Mouse (Mus musculus): ENCODE data around the gene Tspan18. TPM values are rescaled to one million over a fixed set of nuclear protein-coding genes. Genes with fewer than 3 reads are reported as not detected.
A peak's percentile ranks its signal among the peaks of the same experiment; 100 is the strongest.

Tspan18 gene
- polyA plus RNA-seq, 1 experiment from 2014 or later, result 44.8 TPM

GRCm38 (mm10) chr2:93220447-93220846 lies 113.9 kb downstream of the Tspan18 start:
- Histone ChIP-seq H3K4me3 (replicated peaks) (no peak overlapping the region), H3K27ac (no peak overlapping the region), H3K4me1 (peaks cover 35% of the 10 kb centered on the region), H3K27me3 (no peaks in the 10 kb centered on the region), H3K9me3 (replicated peaks) (no peaks in the 10 kb centered on the region), H3K9ac (no peak overlapping the region), H3K4me2 (no peak overlapping the region), H3K36me3 (peaks cover 43% of the 10 kb centered on the region)
- WGBS, result 67% methylated on average over 5 of the region's 5 CpGs
- no peak for ATAC-seq (replicated peaks; ENCODE audit: low FRiP score)

GRCm38 (mm10) chr2:93219576-93219975 lies 114.7 kb downstream of the Tspan18 start:
- no peak overlapping the region for H3K9ac ChIP-seq
- 92% methylated on average over 3 of the region's 3 CpGs for WGBS
- H3K9me3 ChIP-seq (replicated peaks), result no peaks in the 10 kb centered on the region
- peaks cover 43% of the 10 kb centered on the region for H3K36me3 ChIP-seq
- no peak for ATAC-seq (replicated peaks; ENCODE audit: low FRiP score)
- no peak overlapping the region for H3K4me2 ChIP-seq
- H3K27ac ChIP-seq, result no peak overlapping the region
- no peak overlapping the region for H3K4me3 ChIP-seq (replicated peaks)
- H3K27me3 ChIP-seq, result no peaks in the 10 kb centered on the region
- peaks cover 38% of the 10 kb centered on the region for H3K4me1 ChIP-seq

- WGBS, result 76% methylated on average over 7 of the region's 7 CpGs
- Histone ChIP-seq H3K36me3 (peaks cover 43% of the 10 kb centered on the region), H3K4me1 (peaks cover 44% of the 10 kb centered on the region), H3K9me3 (replicated peaks) (no peaks in the 10 kb centered on the region), H3K9ac (no peak overlapping the region), H3K4me3 (replicated peaks) (no peak overlapping the region), H3K27me3 (no peaks in the 10 kb centered on the region), H3K27ac (peak overlapping the region; percentile 81; the same call in 1 of the 2 replicates), H3K4me2 (no peak overlapping the region)
- ATAC-seq (replicated peaks; ENCODE audit: low FRiP score), result no peak
Measured at GRCm38 (mm10) chr2:93218353-93218990, 115.8 kb downstream of the Tspan18 start.

- peak; percentile 80 for ATAC-seq (replicated peaks; ENCODE audit: low FRiP score)
- Histone ChIP-seq H3K27me3 (no peaks in the 10 kb centered on the region), H3K27ac (peak overlapping the region; percentile 81), H3K4me3 (replicated peaks) (no peak overlapping the region), H3K36me3 (peaks cover 38% of the 10 kb centered on the region), H3K4me1 (peaks cover 39% of the 10 kb centered on the region), H3K9me3 (replicated peaks) (no peaks in the 10 kb centered on the region), H3K4me2 (no peak overlapping the region), H3K9ac (no peak overlapping the region)
- WGBS, result 12% methylated on average over 7 of the region's 7 CpGs
Measured at GRCm38 (mm10) chr2:93217015-93217414, 117.3 kb downstream of the Tspan18 start.

GRCm38 (mm10) chr2:93215790-93216189 lies 118.5 kb downstream of the Tspan18 start:
- H3K4me1 ChIP-seq, result peaks cover 39% of the 10 kb centered on the region
- no peaks in the 10 kb centered on the region for H3K9me3 ChIP-seq (replicated peaks)
- no peak overlapping the region for H3K4me3 ChIP-seq (replicated peaks)
- H3K36me3 ChIP-seq, result peaks cover 39% of the 10 kb centered on the region
- ATAC-seq (replicated peaks; ENCODE audit: low FRiP score), result no peak
- no peak overlapping the region for H3K9ac ChIP-seq
- 66% methylated on average over 10 of the region's 10 CpGs for WGBS
- no peaks in the 10 kb centered on the region for H3K27me3 ChIP-seq
- H3K27ac ChIP-seq, result 0 out of 2 replicates have a peak overlapping the region, but pooled peaks have one; percentile 3
- H3K4me2 ChIP-seq, result no peak overlapping the region

GRCm38 (mm10) chr2:93214192-93214591 lies 120.1 kb downstream of the Tspan18 start:
- H3K36me3 ChIP-seq, result peaks cover 38% of the 10 kb centered on the region
- H3K4me3 ChIP-seq (replicated peaks), result no peak overlapping the region
- H3K27me3 ChIP-seq, result no peaks in the 10 kb centered on the region
- H3K4me1 ChIP-seq, result peaks cover 39% of the 10 kb centered on the region
- no peak overlapping the region for H3K4me2 ChIP-seq
- H3K9me3 ChIP-seq (replicated peaks), result no peaks in the 10 kb centered on the region
- no peak for ATAC-seq (replicated peaks; ENCODE audit: low FRiP score)
- H3K27ac ChIP-seq, result no peak overlapping the region
- no peak overlapping the region for H3K9ac ChIP-seq
- WGBS, result 86% methylated on average over 1 of the region's 1 CpGs

GRCm38 (mm10) chr2:93212865-93213264 lies 121.4 kb downstream of the Tspan18 start:
- Histone ChIP-seq H3K4me1 (peaks cover 26% of the 10 kb centered on the region), H3K27ac (no peak overlapping the region), H3K27me3 (no peaks in the 10 kb centered on the region), H3K4me3 (replicated peaks) (no peak overlapping the region), H3K9me3 (replicated peaks) (no peaks in the 10 kb centered on the region), H3K36me3 (peaks cover 49% of the 10 kb centered on the region), H3K4me2 (no peak overlapping the region), H3K9ac (no peak overlapping the region)
- ATAC-seq (replicated peaks; ENCODE audit: low FRiP score), result no peak
- 98% methylated on average over 2 of the region's 2 CpGs for WGBS

- peaks cover 54% of the 10 kb centered on the region for H3K36me3 ChIP-seq
- 82% methylated on average over 2 of the region's 2 CpGs for WGBS
- no peak for ATAC-seq (replicated peaks; ENCODE audit: low FRiP score)
Measured at GRCm38 (mm10) chr2:93212386-93212785, 121.9 kb downstream of the Tspan18 start.

GRCm38 (mm10) chr2:93206126-93206525 lies 128.2 kb downstream of the Tspan18 start:
- Histone ChIP-seq H3K27ac (no peak overlapping the region), H3K4me2 (no peak overlapping the region), H3K9me3 (replicated peaks) (no peaks in the 10 kb centered on the region), H3K4me3 (replicated peaks) (no peak overlapping the region), H3K4me1 (peaks cover 5% of the 10 kb centered on the region), H3K9ac (no peak overlapping the region), H3K36me3 (peaks cover 76% of the 10 kb centered on the region), H3K27me3 (no peaks in the 10 kb centered on the region)
- WGBS, result 92% methylated on average over 1 of the region's 1 CpGs
- ATAC-seq (replicated peaks; ENCODE audit: low FRiP score), result no peak

More at GRCm38 (mm10) chr2:93212386-93212785, 121.9 kb downstream of the Tspan18 start:
- no peaks in the 10 kb centered on the region for H3K9me3 ChIP-seq (replicated peaks)
- no peaks in the 10 kb centered on the region for H3K27me3 ChIP-seq
- H3K4me2 ChIP-seq, result no peak overlapping the region
- no peak overlapping the region for H3K27ac ChIP-seq
- H3K4me3 ChIP-seq (replicated peaks), result no peak overlapping the region
- H3K4me1 ChIP-seq, result peaks cover 21% of the 10 kb centered on the region
- H3K9ac ChIP-seq, result no peak overlapping the region

GRCm38 (mm10) chr2:93204571-93204970 lies 129.7 kb downstream of the Tspan18 start:
- Histone ChIP-seq H3K27ac (no peak overlapping the region), H3K36me3 (peaks cover 67% of the 10 kb centered on the region), H3K27me3 (no peaks in the 10 kb centered on the region), H3K4me1 (peaks cover 19% of the 10 kb centered on the region), H3K9me3 (replicated peaks) (no peaks in the 10 kb centered on the region), H3K9ac (no peak overlapping the region), H3K4me3 (replicated peaks) (no peak overlapping the region), H3K4me2 (no peak overlapping the region)
- 80% methylated on average over 6 of the region's 6 CpGs for WGBS
- no peak for ATAC-seq (replicated peaks; ENCODE audit: low FRiP score)

- Histone ChIP-seq H3K4me1 (peaks cover 26% of the 10 kb centered on the region), H3K36me3 (peaks cover 59% of the 10 kb centered on the region), H3K4me2 (no peak overlapping the region), H3K27ac (no peak overlapping the region), H3K27me3 (no peaks in the 10 kb centered on the region), H3K4me3 (replicated peaks) (no peak overlapping the region), H3K9ac (no peak overlapping the region), H3K9me3 (replicated peaks) (no peaks in the 10 kb centered on the region)
- 20% methylated on average over 10 of the region's 10 CpGs for WGBS
- ATAC-seq (replicated peaks; ENCODE audit: low FRiP score), result peak; percentile 52
Measured at GRCm38 (mm10) chr2:93203682-93204081, 130.6 kb downstream of the Tspan18 start.

GRCm38 (mm10) chr2:93202782-93203181 lies 131.5 kb downstream of the Tspan18 start:
- Histone ChIP-seq H3K27ac (no peak overlapping the region), H3K9me3 (replicated peaks) (no peaks in the 10 kb centered on the region), H3K4me2 (no peak overlapping the region), H3K27me3 (no peaks in the 10 kb centered on the region), H3K4me3 (replicated peaks) (no peak overlapping the region), H3K4me1 (peaks cover 26% of the 10 kb centered on the region), H3K9ac (no peak overlapping the region), H3K36me3 (peaks cover 50% of the 10 kb centered on the region)
- WGBS, result 37% methylated on average over 1 of the region's 1 CpGs
- ATAC-seq (replicated peaks; ENCODE audit: low FRiP score), result no peak

- WGBS, result 86% methylated on average over 3 of the region's 3 CpGs
- no peak for ATAC-seq (replicated peaks; ENCODE audit: low FRiP score)
- H3K9me3 ChIP-seq (replicated peaks), result no peaks in the 10 kb centered on the region
- no peaks in the 10 kb centered on the region for H3K27me3 ChIP-seq
- H3K27ac ChIP-seq, result no peak overlapping the region
- H3K4me1 ChIP-seq, result peaks cover 26% of the 10 kb centered on the region
- no peak overlapping the region for H3K9ac ChIP-seq
- H3K36me3 ChIP-seq, result peaks cover 42% of the 10 kb centered on the region
- H3K4me2 ChIP-seq, result no peak overlapping the region
- H3K4me3 ChIP-seq (replicated peaks), result no peak overlapping the region
Measured at GRCm38 (mm10) chr2:93201997-93202396, 132.3 kb downstream of the Tspan18 start.
